Comparison of ENCODE assay signal across 13 mouse cellular contexts in the genomic region with DNA sequence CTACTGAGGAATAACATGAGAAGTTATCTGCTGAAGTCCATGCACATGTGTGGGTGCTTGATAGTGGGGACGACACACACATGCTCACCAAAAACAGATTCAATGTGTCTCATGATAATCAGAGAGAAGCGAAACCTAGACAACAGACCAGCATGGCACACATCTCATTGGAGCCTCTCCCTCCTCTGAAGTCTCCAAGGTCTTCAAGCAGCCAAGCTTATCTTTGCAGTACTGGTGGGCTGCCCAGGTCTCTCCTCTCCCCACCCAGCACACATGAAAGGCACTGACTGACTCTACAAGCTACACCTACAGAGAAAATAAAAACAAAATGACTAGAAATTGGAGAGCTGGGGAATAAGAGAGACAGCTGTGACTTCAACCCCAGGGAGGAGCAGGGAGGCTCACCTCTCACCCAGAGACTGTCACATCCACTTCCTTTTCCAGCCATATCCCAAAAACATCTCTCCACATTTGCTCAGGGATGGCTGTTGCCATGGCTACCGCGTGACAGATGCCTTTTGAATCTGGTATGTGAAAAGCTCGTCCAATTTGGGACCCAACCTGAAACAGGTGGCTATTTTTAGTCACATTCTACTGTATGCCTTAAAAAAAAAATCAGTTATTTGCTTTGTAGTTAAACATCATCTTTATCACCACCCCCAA.
DNase-seq lines count a peak whose midpoint lies in the region; ATAC-seq lines count a peak whose summit lies in the region.
"Had no signal": no experiment of that assay in that cellular context is flagged by ENCODE, and none has a peak within 500 bp of the region (broad histone marks: within the 10 kb centered on the region; RNA-seq: fewer than 3 reads in every experiment).

No protein-coding gene starts in this region.

- H3K4me3 ChIP-seq in liver, embryonic 12.5 days, result no peak overlapping the region
- H3K4me3 ChIP-seq: embryonic facial prominence, embryonic 10.5 days; limb, embryonic 12.5 days; neural tube, embryonic 12.5 days had no signal

- H3K9ac ChIP-seq in liver, embryonic 12.5 days, result no peak overlapping the region
- H3K9ac ChIP-seq: limb, embryonic 12.5 days; neural tube, embryonic 12.5 days had no signal

- H3K36me3 ChIP-seq in liver, embryonic 12.5 days, result no peaks in the 10 kb centered on the region
- H3K36me3 ChIP-seq: embryonic facial prominence, embryonic 10.5 days; limb, embryonic 12.5 days; neural tube, embryonic 12.5 days had no signal

- H3K27ac ChIP-seq in liver, embryonic 12.5 days, result no peak overlapping the region
- H3K27ac ChIP-seq: embryonic facial prominence, embryonic 10.5 days; limb, embryonic 12.5 days; macrophage; neural tube, embryonic 12.5 days had no signal

- peak; percentile 47; the same call in 1 of the 2 replicates for ATAC-seq in liver, embryonic 12.5 days

- no peaks in the 10 kb centered on the region for H3K27me3 ChIP-seq in liver, embryonic 12.5 days (replicated peaks)
- H3K27me3 ChIP-seq: limb, embryonic 12.5 days; neural tube, embryonic 12.5 days had no signal

- no peak overlapping the region for H3K4me2 ChIP-seq in liver, embryonic 12.5 days
- H3K4me2 ChIP-seq: limb, embryonic 12.5 days; neural tube, embryonic 12.5 days had no signal

- H3K9me3 ChIP-seq in liver, embryonic 12.5 days (replicated peaks), result no peaks in the 10 kb centered on the region
- H3K9me3 ChIP-seq: embryonic facial prominence, embryonic 10.5 days; limb, embryonic 12.5 days; neural tube, embryonic 12.5 days had no signal

- H3K4me1 ChIP-seq in liver, embryonic 12.5 days, result no peaks in the 10 kb centered on the region
- H3K4me1 ChIP-seq: embryonic facial prominence, embryonic 10.5 days; limb, embryonic 12.5 days; neural tube, embryonic 12.5 days had no signal

- no peak for DNase-seq in liver
- peak; percentile 26 to 35 for DNase-seq in frontal cortex, postnatal 14 days (ENCODE audit: low spot score in 2 of 2)
- peak; percentile 27 to 42 for DNase-seq in layer of hippocampus, postnatal 36 days
- DNase-seq in right cerebral cortex, postnatal 14 days, result peak; percentile 51
- no peak for DNase-seq in embryo, embryonic 10 days (ENCODE audit: low spot score)
- DNase-seq in adrenal gland, postnatal 36 days, result no peak
- no peak for DNase-seq in spleen, adult 18-20 months
- DNase-seq: kidney, adult 18-20 months had no signal

- 53% methylated on average over 5 of the region's 5 CpGs for WGBS in liver, embryonic 12.5 days (ENCODE audit: insufficient replicate concordance)

Comparison
In these comparisons a context has a peak if more than half of its experiments do, and no peak if none do; other contexts are left out.
1. DNase-seq: peak in frontal cortex, postnatal 14 days (2 of 2), layer of hippocampus, postnatal 36 days (2 of 2) and right cerebral cortex, postnatal 14 days (single experiment); none in liver (single experiment), embryo, embryonic 10 days (single experiment), adrenal gland, postnatal 36 days (0 of 2) and spleen, adult 18-20 months (0 of 2).